Mouse (Mus musculus) granulocyte monocyte progenitor cell, adult 5-6 weeks (primary cell): ENCODE data around the gene Coq8a. TPM values are rescaled to one million over a fixed set of nuclear protein-coding genes. Genes with fewer than 3 reads are reported as not detected.
A peak's percentile ranks its signal among the peaks of the same experiment; 100 is the strongest.

Source experiments
- ATAC-seq: replicated peaks from 2 replicates; pipeline ENCODE4 v1.8.0; 2016; ENCODE audit warnings: mild to moderate bottlenecking, moderate TSS enrichment, inconsistent platforms; ENCODE audit not compliant: poor library complexity, severe bottlenecking
- total RNA-seq, 2 experiments: library from RNA; stranded (forward) in 1 of 2; stranded (reverse) in 1 of 2; fragments of 200-712, 200-1000 nt in 1 of 2; fragments of >200 nt in 1 of 2; fragmentation: Nextera tagmentation in 1 of 2; gene quantifications; 2 replicates each; pipeline ENCODE4 v1.2.3; 2014 to 2017

The Coq8a gene
- total RNA-seq (2014; fragmentation: Nextera tagmentation) (3.2 and 6.9 TPM in 2 replicates), total RNA-seq (2017) (9.1 and 11.3 TPM in 2 replicates)

DNA sequence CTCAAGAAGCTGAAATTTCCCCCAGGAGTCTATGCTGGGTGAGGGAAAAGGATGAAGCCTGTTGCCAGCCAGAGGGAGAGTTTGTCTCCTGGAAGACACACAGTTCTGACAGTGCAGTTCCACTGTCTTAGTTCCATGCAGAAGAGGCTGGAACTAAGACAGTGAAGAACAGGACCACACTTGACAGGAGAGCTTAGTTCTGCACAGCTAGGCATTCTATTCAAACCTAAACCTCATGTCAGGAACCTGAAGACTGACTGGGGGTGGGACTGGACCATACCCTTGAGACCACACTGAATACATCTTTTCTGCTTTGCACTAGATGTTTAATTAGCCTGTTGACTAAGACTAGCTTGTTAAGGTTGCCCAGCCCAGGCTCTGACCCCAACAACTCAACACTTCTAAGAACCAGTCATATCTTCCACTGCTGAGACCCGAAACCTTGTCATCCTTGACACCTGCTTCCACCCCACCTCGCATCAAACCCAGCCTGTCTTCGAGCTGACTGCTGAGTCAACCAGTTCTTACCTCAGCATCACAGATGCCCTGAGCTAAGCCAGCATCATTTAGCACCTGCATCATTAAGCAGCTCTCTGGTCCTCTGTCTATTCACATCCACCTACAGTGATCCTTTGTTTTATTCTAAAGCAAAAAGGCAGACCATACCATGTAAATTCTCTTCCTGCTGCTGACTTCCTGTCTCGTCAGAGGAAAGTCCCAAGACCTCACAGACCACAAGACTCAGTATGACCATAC, at the start of gene Coq8a:
TSS of gene Coq8a (minus strand) at position 644 of the 756 bp plus-strand sequence.
- ATAC-seq: no peak

DNA sequence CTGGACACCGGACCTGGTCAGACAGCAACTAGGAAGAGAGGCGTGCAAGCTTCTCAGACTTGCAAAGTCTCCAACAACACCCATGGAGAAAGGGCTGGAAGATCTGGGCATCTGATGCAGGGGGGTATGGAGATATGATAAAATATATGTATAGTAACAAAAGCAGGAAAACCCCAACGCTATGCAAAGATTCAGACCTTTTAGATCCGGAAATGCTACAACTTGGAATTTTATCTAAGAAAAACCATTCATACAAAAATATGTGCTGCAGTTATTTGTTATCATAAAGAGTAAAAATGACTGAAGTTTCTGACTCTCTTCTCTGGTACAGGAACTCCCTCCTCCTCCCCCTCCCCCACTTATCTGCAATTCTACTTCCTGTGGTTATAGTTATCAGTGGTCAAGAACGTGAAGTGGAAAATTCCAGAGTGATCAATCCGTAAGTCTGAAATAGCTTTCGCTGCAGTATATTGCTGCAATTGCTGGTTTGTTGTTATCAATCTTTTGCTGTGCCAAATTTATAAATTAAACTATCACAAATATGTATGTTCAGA, 49.3 kb upstream of the Coq8a start:
- ATAC-seq: no peak

GRCm38 (mm10) chr1:180247901-180248300, 48.5 kb upstream of the Coq8a start:
- ATAC-seq: no peak

- ATAC-seq: no peak
These were observed 46.5 kb upstream of the Coq8a start for GRCm38 (mm10) chr1:180245741-180246507.

- ATAC-seq: peak; percentile 32
These were observed 32.3 kb upstream of the Coq8a start for GRCm38 (mm10) chr1:180231729-180232128.

GRCm38 (mm10) chr1:180230580-180230979, 31.2 kb upstream of the Coq8a start:
- ATAC-seq: peak; percentile 15; the same call in 1 of the 2 replicates

- no peak for ATAC-seq
These were observed 30.5 kb upstream of the Coq8a start for GRCm38 (mm10) chr1:180229906-180230305.

GRCm38 (mm10) chr1:180228854-180229253, 29.5 kb upstream of the Coq8a start:
- ATAC-seq: peak; percentile 17; the same call in 1 of the 2 replicates

DNA sequence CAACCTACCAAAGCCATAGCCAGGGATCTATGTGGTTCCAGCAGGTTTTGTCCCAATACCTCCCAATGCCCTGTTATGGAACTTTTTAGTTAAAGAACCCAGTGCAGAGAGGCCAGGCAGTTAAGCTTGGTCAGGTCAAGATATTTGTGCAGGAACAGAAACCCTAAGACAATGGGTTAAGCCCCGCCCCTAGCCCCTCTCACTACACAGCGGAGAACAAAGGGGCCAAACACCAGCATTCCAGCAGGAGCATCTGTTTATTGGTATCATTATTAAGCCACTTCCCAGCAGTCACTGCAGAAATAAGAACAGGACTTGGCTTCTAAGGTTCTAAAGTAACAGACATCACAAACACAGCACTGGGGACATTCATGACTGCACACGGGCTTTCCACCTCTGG, 27.4 kb upstream of the Coq8a start:
- ATAC-seq: no peak

GRCm38 (mm10) chr1:180226221-180226713, 26.9 kb upstream of the Coq8a start:
- peak; percentile 29; the same call in 1 of the 2 replicates for ATAC-seq

- ATAC-seq: peak; percentile 76
These were observed 26.3 kb upstream of the Coq8a start for GRCm38 (mm10) chr1:180225500-180226220.

DNA sequence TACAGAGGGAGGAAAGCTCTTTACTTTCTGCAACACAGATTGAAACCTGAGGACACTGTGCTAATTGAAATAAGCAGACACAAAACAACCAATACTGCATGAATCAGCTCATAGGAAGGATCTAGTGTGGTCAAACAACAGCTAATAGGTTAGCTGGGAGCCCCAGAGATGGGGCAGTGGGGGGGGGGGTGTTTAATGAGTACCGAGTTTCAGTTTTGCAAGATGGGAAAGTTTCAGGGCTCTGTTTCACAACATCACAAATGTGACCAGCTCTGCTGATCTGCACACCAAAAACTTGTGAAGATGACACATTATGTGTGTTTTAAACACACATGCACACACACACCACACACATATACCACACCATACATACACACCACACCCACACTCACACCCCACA, 22.6 kb upstream of the Coq8a start:
- ATAC-seq: peak; percentile 52

- no peak for ATAC-seq
These were observed 21.6 kb upstream of the Coq8a start for GRCm38 (mm10) chr1:180220791-180221542.

- ATAC-seq: no peak
These were observed 17.3 kb upstream of the Coq8a start for GRCm38 (mm10) chr1:180216541-180217276.

GRCm38 (mm10) chr1:180215044-180215443, 15.6 kb upstream of the Coq8a start:
- peak; percentile 93 for ATAC-seq

GRCm38 (mm10) chr1:180212911-180213310, 13.5 kb upstream of the Coq8a start:
- no peak for ATAC-seq

GRCm38 (mm10) chr1:180210781-180211271, 11.4 kb upstream of the Coq8a start:
- ATAC-seq: no peak

DNA sequence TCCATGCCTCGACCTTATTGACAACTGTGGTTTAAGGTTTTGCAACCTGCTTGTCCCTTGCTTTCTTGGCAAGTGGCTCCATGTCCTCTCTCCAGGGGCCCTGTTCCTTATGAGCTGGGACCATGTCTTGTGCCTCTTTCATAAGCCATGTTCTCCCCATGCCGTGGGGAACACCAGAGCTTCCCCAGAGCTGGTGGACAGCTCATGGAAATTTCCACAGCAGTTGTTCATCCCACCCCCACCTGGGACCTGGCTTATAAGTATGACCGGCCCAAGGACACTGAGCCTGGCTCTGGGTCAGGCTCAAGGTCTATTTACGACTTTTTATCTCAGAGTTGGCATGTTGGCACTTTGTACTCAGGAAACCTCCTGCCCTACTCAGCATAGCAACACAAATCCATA, 10.6 kb upstream of the Coq8a start:
- ATAC-seq: no peak

GRCm38 (mm10) chr1:180208370-180208769, 9.0 kb upstream of the Coq8a start:
- no peak for ATAC-seq
